Mouse (Mus musculus) forebrain, postnatal 0 days (tissue): ENCODE measurements around the gene C1ql1. TPM values are rescaled to one million over a fixed set of nuclear protein-coding genes. Genes with fewer than 3 reads are reported as not detected.
"Not testable (repeated sequence)": the region's sequence is repeated elsewhere in the genome, so short reads cannot be mapped to it uniquely, and the experiment has no call there.

Experiments
- ATAC-seq: fragments of 200-750 bp; cut with Nextera tagmentation; 2 replicates; pipeline ENCODE4 v1.8.0; 2017; ENCODE audit warnings: mild to moderate bottlenecking, moderate library complexity
- DNase-seq: peaks from one replicate; pipeline ENCODE4 v3.0.0-alpha.2; 2015
- H3K27ac ChIP-seq: fragments of 300-500 bp; sonication (generic); 2 replicates; pipeline ENCODE4 v1.5.1; 2014; ENCODE audit warnings: low read depth, mild to moderate bottlenecking, antibody characterized with exemption, low read length, moderate library complexity, mixed read lengths
- H3K27me3 ChIP-seq: fragments of 300-500 bp; sonication (generic); 2 replicates; pipeline ENCODE4 v1.6.1; 2014; ENCODE audit warnings: mild to moderate bottlenecking, low read length, mixed read lengths; ENCODE audit not compliant: insufficient read depth
- H3K36me3 ChIP-seq: fragments of 300-500 bp; sonication (generic); 2 replicates; pipeline ENCODE4 v1.6.1; 2014; ENCODE audit warnings: mild to moderate bottlenecking, moderate library complexity; ENCODE audit not compliant: insufficient read depth
- H3K4me1 ChIP-seq: fragments of 300-500 bp; sonication (generic); 2 replicates; pipeline ENCODE4 v1.6.1; 2014; ENCODE audit warnings: antibody characterized with exemption; ENCODE audit not compliant: insufficient read depth
- H3K4me2 ChIP-seq: fragments of 300-500 bp; sonication (generic); 2 replicates; pipeline ENCODE4 v1.6.1; 2014; ENCODE audit warnings: low read depth, mild to moderate bottlenecking, moderate library complexity
- H3K4me3 ChIP-seq: fragments of 300-500 bp; sonication (generic); 2 replicates; pipeline ENCODE4 v1.5.1; 2014; ENCODE audit warnings: low read depth, low read length, mixed read lengths
- H3K9ac ChIP-seq: fragments of 300-500 bp; sonication (generic); 2 replicates; pipeline ENCODE4 v1.6.1; 2014; ENCODE audit warnings: mild to moderate bottlenecking
- H3K9me3 ChIP-seq: fragments of 300-500 bp; sonication (generic); 2 replicates; pipeline ENCODE4 v1.6.1; 2016; ENCODE audit warnings: low read length
- CTCF ChIP-seq: sonication (generic); IDR thresholded peaks from 2 replicates; pipeline ENCODE4 v1.5.1; 2016; ENCODE audit warnings: antibody characterized with exemption, control low read depth, low read depth
- WGBS: fragments of 180-500 bp; shearing (Covaris S2); extraction: QIAGEN DNeasy Blood & Tissue Kit; methylation state at CpG from one replicate; pipeline ENCODE4 v1.1.7; 2014; 5-methylcytosine and 5-hydroxymethylcytosine counted together
- polyA plus RNA-seq: library from polyadenylated mRNA; unstranded; fragments of >200 nt; fragmentation: Nextera tagmentation; extraction: Ambion mirVana; gene quantifications from 2 replicates; pipeline ENCODE4 v1.2.1, GENCODE M21; 2015
- total RNA-seq: library from RNA; depleted of rRNA; stranded (reverse); fragments of >200 nt; gene quantifications from 2 replicates; pipeline ENCODE4 v1.2.3, GENCODE M21; 2014

C1ql1 gene
- total and polyA plus RNA-seq, 2 experiments from 2014 or later, result 5.4 to 11.8 TPM

DNA sequence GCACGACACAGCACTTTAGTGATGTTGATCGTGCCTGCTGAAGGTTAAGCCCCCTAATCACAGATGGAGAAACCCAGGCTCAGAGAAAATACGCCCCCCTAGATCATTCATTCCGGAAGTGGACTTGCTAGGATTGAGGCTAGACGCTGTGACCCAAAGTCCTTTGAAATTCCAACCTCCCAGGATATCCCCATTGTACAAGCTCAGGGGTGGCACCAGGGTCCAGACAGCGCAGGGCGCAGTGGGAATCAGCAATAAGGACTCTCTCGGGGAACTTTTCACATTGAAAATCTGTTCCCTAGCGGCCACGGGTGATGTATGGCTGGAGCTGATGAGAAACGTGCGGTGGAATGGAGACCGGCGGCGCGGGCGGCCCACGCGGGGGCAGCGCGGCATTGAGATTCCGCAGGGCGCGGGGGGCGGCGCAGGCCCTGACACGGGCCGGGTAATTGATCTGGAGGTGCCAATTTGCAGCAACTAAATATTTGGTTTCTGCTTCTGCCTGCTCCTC is 43.2 kb upstream of the C1ql1 start:
- no peak for TF ChIP-seq CTCF
- peaks cover 9% of the 10 kb centered on the region for H3K36me3 ChIP-seq
- peak overlapping the region; percentile 35 for H3K4me3 ChIP-seq
- ATAC-seq, result no peak
- H3K9me3 ChIP-seq, result no peaks in the 10 kb centered on the region
- H3K9ac ChIP-seq, result peak overlapping the region; percentile 33; the same call in 1 of the 2 replicates
- 0 out of 2 replicates have a peak, but pooled peaks cover 13% of the 10 kb centered on the region for H3K4me1 ChIP-seq
- WGBS, result 6% methylated on average over 28 of the region's 28 CpGs
- peak overlapping the region; percentile 70 for H3K4me2 ChIP-seq
- peaks cover 8% of the 10 kb centered on the region for H3K27me3 ChIP-seq
- no peak overlapping the region for H3K27ac ChIP-seq
- peak; percentile 22 for DNase-seq

DNA sequence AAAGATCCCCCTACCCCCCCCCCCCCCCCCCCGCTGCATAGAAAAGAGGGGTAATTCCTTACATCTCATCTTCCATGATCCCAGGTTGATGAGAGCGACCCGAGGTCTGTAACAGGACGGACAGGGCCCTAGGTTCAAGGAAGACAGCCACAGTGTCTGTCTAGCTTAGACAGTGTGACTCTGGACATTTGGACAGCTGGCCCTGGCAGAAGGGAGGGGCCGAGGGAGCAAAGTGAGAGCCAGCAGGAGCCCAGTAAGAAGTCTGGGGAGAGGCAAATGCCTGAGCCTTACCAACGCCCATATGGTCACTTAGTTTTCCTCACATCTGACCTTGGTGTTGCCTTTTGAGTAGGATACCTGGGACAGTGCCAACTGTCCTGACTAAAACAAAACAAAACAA is 38.7 kb upstream of the C1ql1 start:
- H3K27ac ChIP-seq, result no peak overlapping the region
- H3K9me3 ChIP-seq, result no peaks in the 10 kb centered on the region
- no peaks in the 10 kb centered on the region for H3K27me3 ChIP-seq
- H3K36me3 ChIP-seq, result no peaks in the 10 kb centered on the region
- H3K4me1 ChIP-seq, result 0 out of 2 replicates have a peak, but pooled peaks cover 4% of the 10 kb centered on the region
- H3K4me2 ChIP-seq, result no peak overlapping the region
- H3K9ac ChIP-seq, result no peak overlapping the region
- 72% methylated on average over 6 of the region's 6 CpGs for WGBS
- no peak for DNase-seq
- TF ChIP-seq CTCF, result no peak
- H3K4me3 ChIP-seq, result no peak overlapping the region
- ATAC-seq, result no peak

DNA sequence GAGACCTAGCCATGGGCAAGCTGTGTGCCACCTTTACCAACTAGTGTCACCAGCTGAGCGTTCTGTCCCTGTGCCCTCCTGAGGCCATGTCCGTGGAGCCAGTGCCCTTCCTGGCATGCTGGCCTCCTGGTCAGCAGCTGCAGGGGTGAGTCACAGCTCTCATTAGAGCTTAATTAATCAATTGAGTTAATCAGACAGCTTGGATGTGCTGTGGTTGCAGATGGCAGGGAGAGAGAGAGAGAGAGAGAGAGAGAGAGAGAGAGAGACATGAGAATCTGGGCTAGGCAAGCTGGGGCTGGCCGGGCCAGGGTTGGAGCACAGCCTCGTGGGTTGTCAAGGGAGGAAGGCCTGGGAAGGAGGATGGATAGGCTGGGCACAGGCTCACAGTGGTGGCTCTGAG is 38.1 kb upstream of the C1ql1 start:
- DNase-seq (no peak), ATAC-seq (peak; percentile 47; the same call in 1 of the 2 replicates)
- H3K27ac ChIP-seq, result no peak overlapping the region
- WGBS, result 46% methylated on average over 4 of the region's 4 CpGs
- no peak for TF ChIP-seq CTCF
- no peak overlapping the region for H3K9ac ChIP-seq
- no peak overlapping the region for H3K4me3 ChIP-seq
- H3K9me3 ChIP-seq, result no peaks in the 10 kb centered on the region
- H3K4me1 ChIP-seq, result 0 out of 2 replicates have a peak, but pooled peaks cover under 1% of the 10 kb centered on the region
- H3K4me2 ChIP-seq, result no peak overlapping the region
- no peaks in the 10 kb centered on the region for H3K27me3 ChIP-seq
- H3K36me3 ChIP-seq, result no peaks in the 10 kb centered on the region

DNA sequence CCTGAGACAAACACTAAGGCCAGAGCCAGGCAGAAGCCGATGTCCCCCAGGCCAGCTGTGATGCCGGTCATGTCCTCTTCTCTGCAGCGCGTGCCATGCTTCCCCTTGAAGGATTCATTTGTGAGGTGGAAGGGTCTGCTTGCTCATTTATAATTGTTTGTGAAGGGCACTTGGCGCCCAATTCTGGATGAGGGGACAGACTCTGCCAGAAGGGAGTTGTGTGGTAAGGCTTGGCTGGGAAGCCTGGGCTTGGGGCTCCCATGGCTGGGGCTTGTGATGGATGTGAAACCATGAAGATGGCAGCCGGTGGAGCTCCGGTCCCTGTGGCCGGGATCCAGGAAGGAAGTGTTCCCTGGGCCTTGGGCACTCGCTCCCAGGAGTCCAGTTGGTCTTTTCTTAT is 37.6 kb upstream of the C1ql1 start:
- no peak overlapping the region for H3K27ac ChIP-seq
- H3K4me3 ChIP-seq, result no peak overlapping the region
- no peaks in the 10 kb centered on the region for H3K36me3 ChIP-seq
- no peaks in the 10 kb centered on the region for H3K4me1 ChIP-seq
- H3K9ac ChIP-seq, result no peak overlapping the region
- DNase-seq (no peak), ATAC-seq (no peak)
- H3K27me3 ChIP-seq, result no peaks in the 10 kb centered on the region
- H3K9me3 ChIP-seq, result no peaks in the 10 kb centered on the region
- no peak for TF ChIP-seq CTCF
- H3K4me2 ChIP-seq, result no peak overlapping the region
- WGBS, result 88% methylated on average over 9 of the region's 9 CpGs

DNA sequence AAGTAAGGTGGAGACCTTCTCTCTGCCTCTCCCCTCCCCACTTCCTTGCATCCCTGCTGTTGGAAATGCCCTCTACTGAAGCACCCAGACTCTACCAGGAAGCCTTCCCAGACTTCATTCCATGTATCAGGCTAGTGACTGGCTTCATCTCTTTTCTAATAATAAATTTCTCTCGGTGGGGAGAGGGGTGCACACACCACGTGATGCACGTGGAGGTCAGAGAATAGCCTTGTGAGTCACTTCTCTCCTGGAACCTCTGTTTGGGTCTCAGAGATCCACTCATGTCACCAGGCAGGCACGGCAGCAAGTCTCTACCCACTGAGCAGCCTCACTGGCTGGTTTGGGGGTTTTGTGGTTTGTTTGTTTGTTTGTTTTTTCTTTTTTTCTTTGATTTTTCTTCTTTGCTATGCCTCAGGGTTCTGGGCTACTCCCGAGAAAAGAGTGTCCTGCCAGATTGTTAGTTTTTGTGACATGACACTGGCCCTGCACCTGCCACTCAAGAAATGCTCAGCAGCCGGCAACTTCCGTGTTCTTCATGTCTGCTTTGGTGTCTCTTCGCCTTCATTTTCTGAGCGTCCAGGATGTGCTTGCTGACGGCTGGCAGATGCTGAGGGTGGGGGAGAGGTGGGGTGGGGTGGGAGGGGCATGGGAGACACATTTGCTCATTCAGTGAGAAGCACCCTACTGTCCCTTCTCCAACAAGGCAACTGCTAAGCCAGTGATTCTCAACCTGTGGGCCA is 34.8 kb upstream of the C1ql1 start:
- Histone ChIP-seq H3K9ac (no peak overlapping the region), H3K36me3 (no peaks in the 10 kb centered on the region), H3K4me2 (no peak overlapping the region), H3K4me3 (no peak overlapping the region), H3K27ac (no peak overlapping the region), H3K9me3 (no peaks in the 10 kb centered on the region), H3K27me3 (no peaks in the 10 kb centered on the region), H3K4me1 (no peaks in the 10 kb centered on the region)
- DNase-seq, result no peak
- WGBS, result 63% methylated on average over 10 of the region's 10 CpGs
- ATAC-seq, result no peak
- TF ChIP-seq CTCF, result no peak

DNA sequence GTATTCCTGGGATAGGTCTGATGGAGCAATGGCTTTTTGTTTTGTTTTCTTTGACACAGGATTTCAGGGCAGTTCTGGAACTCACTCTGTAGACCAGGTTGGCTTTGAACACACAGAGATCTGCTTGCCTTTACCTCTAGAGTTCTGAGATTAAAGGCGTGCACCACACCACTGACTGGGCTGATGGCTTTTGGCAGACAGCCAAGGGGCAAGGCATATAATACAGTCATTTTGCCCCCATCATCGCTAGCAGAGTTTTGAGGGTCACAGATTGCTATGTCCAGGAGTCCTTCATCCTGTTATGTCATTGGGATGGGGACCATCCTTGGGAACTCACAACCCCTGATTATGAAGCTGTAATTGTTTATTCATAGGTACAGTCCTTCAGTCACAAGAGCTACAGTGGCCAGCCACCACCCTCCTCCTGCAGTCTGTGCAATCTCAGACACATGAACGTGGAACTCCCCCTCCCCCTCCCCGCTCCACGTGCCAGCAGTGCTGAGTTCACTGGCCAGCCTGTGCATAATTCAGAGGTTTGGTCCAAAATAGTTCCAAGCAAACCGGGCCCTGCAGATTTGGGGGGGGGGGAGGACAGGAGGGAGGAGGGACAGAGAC is 31.7 kb upstream of the C1ql1 start:
- Histone ChIP-seq H3K9ac (no peak overlapping the region), H3K27ac (no peak overlapping the region), H3K4me2 (no peak overlapping the region), H3K4me1 (no peaks in the 10 kb centered on the region), H3K9me3 (no peaks in the 10 kb centered on the region), H3K27me3 (no peaks in the 10 kb centered on the region), H3K4me3 (no peak overlapping the region), H3K36me3 (no peaks in the 10 kb centered on the region)
- DNase-seq (no peak), ATAC-seq (no peak)
- TF ChIP-seq CTCF, result no peak
- 28% methylated on average over 6 of the region's 6 CpGs for WGBS

DNA sequence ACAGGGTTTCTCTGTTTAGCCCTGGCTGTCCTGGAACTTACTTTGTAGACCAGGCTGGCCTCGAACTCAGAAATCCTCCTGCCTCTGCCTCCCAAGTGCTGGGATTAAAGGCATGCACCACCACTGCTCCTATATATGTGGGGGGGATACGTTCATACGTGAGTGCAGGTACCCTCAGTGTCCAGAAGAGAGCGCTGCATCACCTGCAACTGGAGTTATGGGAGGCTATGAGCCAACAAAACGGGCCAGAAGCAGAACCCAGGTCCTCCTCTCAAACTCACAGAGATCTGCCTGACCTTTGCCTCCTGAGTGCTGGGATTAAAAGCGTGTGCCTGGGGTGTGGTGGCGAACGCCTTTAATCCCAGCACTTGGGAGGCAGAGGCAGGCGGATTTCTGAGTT is 29.5 kb upstream of the C1ql1 start:
- not testable (repeated sequence) for H3K36me3 ChIP-seq, H3K9me3 ChIP-seq, H3K27ac ChIP-seq, H3K9ac ChIP-seq, H3K4me1 ChIP-seq, H3K4me3 ChIP-seq, H3K4me2 ChIP-seq, ATAC-seq, H3K27me3 ChIP-seq, DNase-seq
- WGBS, result 91% methylated on average over 9 of the region's 9 CpGs
